Mouse (Mus musculus): Measurements from ENCODE around the gene Hmg20b. TPM values are rescaled to one million over a fixed set of nuclear protein-coding genes. Genes with fewer than 3 reads are reported as not detected.

Hmg20b gene
- total and polyA plus RNA-seq, 2 experiments from 2014 or later: 9.6 to 24.5 TPM

DNA sequence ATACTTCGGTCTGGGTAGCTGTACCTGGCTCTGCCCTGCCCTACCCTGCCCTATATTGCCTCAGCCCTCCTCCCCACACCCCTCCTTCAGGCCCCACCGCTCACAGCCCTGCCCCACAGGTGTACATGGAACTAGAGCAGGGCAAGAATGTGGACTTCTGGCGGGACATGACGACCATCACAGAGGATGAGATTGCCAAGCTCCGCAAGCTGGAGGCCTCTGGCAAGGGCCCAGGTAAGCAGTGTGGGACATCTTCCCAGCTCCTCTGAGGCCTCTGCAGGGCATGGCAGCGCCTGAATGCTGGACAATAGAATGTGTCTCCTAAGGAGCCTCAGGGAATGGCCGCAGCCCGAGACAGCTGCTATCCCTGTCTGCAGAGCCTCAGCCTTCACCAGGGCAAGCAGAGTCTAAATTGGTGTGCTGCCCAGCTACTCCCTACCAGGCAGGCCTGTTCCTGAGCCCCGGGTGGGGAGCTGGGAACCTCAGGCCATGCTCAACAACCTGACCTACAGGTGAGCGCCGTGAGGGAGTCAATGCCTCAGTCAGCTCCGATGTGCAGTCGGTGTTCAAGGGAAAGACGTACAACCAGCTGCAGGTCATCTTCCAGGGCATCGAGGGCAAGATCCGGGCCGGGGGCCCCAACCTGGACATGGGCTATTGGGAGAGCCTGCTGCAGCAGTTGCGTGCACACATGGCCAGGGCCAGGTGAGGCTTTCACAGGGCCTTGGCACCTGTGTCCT, 26.3 kb downstream of the Hmg20b start:
- no peak for DNase-seq (ENCODE audit: low spot score)
- 97% methylated on average over 18 of the region's 18 CpGs for WGBS
- Histone ChIP-seq H3K9me3 (ENCODE audit: low read length) (no peaks in the 10 kb centered on the region), H3K27me3 (ENCODE audit: insufficient read depth, low read length) (no peaks in the 10 kb centered on the region), H3K4me3 (ENCODE audit: low read depth, low read length) (no peak overlapping the region), H3K27ac (ENCODE audit: low read depth, low read length) (no peak overlapping the region), H3K4me2 (ENCODE audit: low read depth, low read length, poor library complexity, severe bottlenecking) (no peak overlapping the region), H3K4me1 (ENCODE audit: insufficient read depth, low read length) (0 out of 2 replicates have a peak, but pooled peaks cover 3% of the 10 kb centered on the region), H3K9ac (replicated peaks; ENCODE audit: low read length, poor library complexity, severe bottlenecking) (no peak overlapping the region), H3K36me3 (ENCODE audit: insufficient read depth, low read length) (peaks cover 54% of the 10 kb centered on the region)
- no peak for ATAC-seq (ENCODE audit: low FRiP score)
- no peak for TF ChIP-seq CTCF (IDR thresholded peaks at IDR 0.05)

GRCm38 (mm10) chr10:81323141-81323775, 27.0 kb downstream of the Hmg20b start:
- Histone ChIP-seq H3K36me3 (ENCODE audit: insufficient read depth, low read length) (peaks cover 60% of the 10 kb centered on the region), H3K9ac (replicated peaks; ENCODE audit: low read length, poor library complexity, severe bottlenecking) (no peak overlapping the region), H3K4me2 (ENCODE audit: low read depth, low read length, poor library complexity, severe bottlenecking) (no peak overlapping the region), H3K27ac (ENCODE audit: low read depth, low read length) (no peak overlapping the region), H3K4me3 (ENCODE audit: low read depth, low read length) (no peak overlapping the region), H3K4me1 (ENCODE audit: insufficient read depth, low read length) (0 out of 2 replicates have a peak, but pooled peaks cover 3% of the 10 kb centered on the region), H3K9me3 (ENCODE audit: low read length) (no peaks in the 10 kb centered on the region), H3K27me3 (ENCODE audit: insufficient read depth, low read length) (no peaks in the 10 kb centered on the region)
- DNase-seq (ENCODE audit: low spot score) (no peak), ATAC-seq (ENCODE audit: low FRiP score) (no peak)
- 95% methylated on average over 23 of the region's 23 CpGs for WGBS
- no peak for TF ChIP-seq CTCF (IDR thresholded peaks at IDR 0.05)

GRCm38 (mm10) chr10:81322444-81322843, 27.8 kb downstream of the Hmg20b start:
- no peaks in the 10 kb centered on the region for H3K9me3 ChIP-seq (ENCODE audit: low read length)
- peaks cover 62% of the 10 kb centered on the region for H3K36me3 ChIP-seq (ENCODE audit: insufficient read depth, low read length)
- H3K9ac ChIP-seq (replicated peaks; ENCODE audit: low read length, poor library complexity, severe bottlenecking): no peak overlapping the region
- ATAC-seq (ENCODE audit: low FRiP score) (no peak), DNase-seq (ENCODE audit: low spot score) (no peak)
- no peaks in the 10 kb centered on the region for H3K27me3 ChIP-seq (ENCODE audit: insufficient read depth, low read length)
- no peak overlapping the region for H3K4me2 ChIP-seq (ENCODE audit: low read depth, low read length, poor library complexity, severe bottlenecking)
- no peak overlapping the region for H3K4me3 ChIP-seq (ENCODE audit: low read depth, low read length)
- 0 out of 2 replicates have a peak, but pooled peaks cover 3% of the 10 kb centered on the region for H3K4me1 ChIP-seq (ENCODE audit: insufficient read depth, low read length)
- 95% methylated on average over 27 of the region's 27 CpGs for WGBS
- TF ChIP-seq CTCF (IDR thresholded peaks at IDR 0.05): no peak
- no peak overlapping the region for H3K27ac ChIP-seq (ENCODE audit: low read depth, low read length)

GRCm38 (mm10) chr10:81321436-81321835, 28.8 kb downstream of the Hmg20b start:
- no peaks in the 10 kb centered on the region for H3K9me3 ChIP-seq (ENCODE audit: low read length)
- peak overlapping the region; percentile 62 for H3K9ac ChIP-seq (replicated peaks; ENCODE audit: low read length, poor library complexity, severe bottlenecking)
- H3K4me3 ChIP-seq (ENCODE audit: low read depth, low read length): peak overlapping the region; percentile 58
- no peak for ATAC-seq (ENCODE audit: low FRiP score)
- WGBS: 4% methylated on average over 20 of the region's 20 CpGs
- no peaks in the 10 kb centered on the region for H3K27me3 ChIP-seq (ENCODE audit: insufficient read depth, low read length)
- 0 out of 2 replicates have a peak, but pooled peaks cover 3% of the 10 kb centered on the region for H3K4me1 ChIP-seq (ENCODE audit: insufficient read depth, low read length)
- peaks cover 56% of the 10 kb centered on the region for H3K36me3 ChIP-seq (ENCODE audit: insufficient read depth, low read length)
- peak overlapping the region; percentile 88 for H3K27ac ChIP-seq (ENCODE audit: low read depth, low read length)
- no peak for DNase-seq (ENCODE audit: low spot score)
- TF ChIP-seq CTCF (IDR thresholded peaks at IDR 0.05): no peak
- H3K4me2 ChIP-seq (ENCODE audit: low read depth, low read length, poor library complexity, severe bottlenecking): peak overlapping the region; percentile 77

DNA sequence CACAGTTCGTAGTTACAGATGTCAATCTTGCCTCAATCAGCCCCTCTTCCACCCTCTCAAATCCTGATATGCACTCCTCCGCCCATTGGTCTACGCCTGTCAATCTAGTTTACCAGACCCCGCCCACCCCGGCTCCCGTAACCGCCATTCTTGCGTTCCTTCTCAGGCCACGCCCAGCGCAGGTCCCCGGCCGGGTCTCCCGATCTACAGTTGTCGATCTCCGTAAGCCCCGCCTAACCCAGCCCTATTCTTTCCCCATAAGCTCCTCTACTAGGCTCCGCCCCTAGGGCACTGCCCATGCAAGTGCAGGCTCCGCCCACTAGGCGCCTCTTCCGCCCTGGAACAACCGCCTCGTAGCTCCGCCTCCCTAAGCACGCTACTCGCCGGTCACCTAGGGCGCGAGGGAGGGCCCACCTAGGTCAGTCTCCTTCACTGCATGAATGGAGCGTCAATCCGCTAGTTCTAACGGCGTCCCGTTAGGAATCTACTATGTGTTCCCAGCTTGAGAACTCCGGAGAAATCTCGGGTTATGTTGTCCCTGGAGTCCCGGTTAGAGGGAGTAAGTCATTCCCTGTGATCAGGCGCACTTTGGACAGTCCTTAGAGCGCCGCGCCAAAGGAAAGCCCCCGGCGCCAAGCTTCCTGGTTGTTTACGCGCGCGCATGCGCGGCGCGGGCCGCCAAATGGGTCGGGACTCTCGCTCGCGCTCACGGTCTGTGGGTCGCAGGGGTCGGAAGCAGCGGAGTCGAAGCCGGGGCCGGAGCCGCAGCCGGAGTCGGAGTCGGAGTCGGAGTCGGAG, 29.5 kb downstream of the Hmg20b start, which contains the start of gene Cactin:
Cactin (plus strand) TSS at position 554 of the 798 bp plus-strand sequence.
- under 1% methylated on average over 68 of the region's 68 CpGs for WGBS
- no peaks in the 10 kb centered on the region for H3K9me3 ChIP-seq (ENCODE audit: low read length)
- peak; percentile 61 for TF ChIP-seq CTCF (IDR thresholded peaks at IDR 0.05)
- H3K4me2 ChIP-seq (ENCODE audit: low read depth, low read length, poor library complexity, severe bottlenecking): peak within 1 kb of the TSS; percentile 77
- ATAC-seq (ENCODE audit: low FRiP score) (peak; percentile 93), DNase-seq (ENCODE audit: low spot score) (peak; percentile 100)
- H3K4me1 ChIP-seq (ENCODE audit: insufficient read depth, low read length): 0 out of 2 replicates have a peak, but pooled peaks cover 3% of the 10 kb centered on the region
- peak within 1 kb of the TSS; percentile 62 for H3K9ac ChIP-seq (replicated peaks; ENCODE audit: low read length, poor library complexity, severe bottlenecking)
- H3K27ac ChIP-seq (ENCODE audit: low read depth, low read length): peak within 1 kb of the TSS; percentile 88
- peaks cover 54% of the 10 kb centered on the region for H3K36me3 ChIP-seq (ENCODE audit: insufficient read depth, low read length)
- H3K27me3 ChIP-seq (ENCODE audit: insufficient read depth, low read length): no peaks in the 10 kb centered on the region
- peak within 1 kb of the TSS; percentile 58 for H3K4me3 ChIP-seq (ENCODE audit: low read depth, low read length)
